Mouse (Mus musculus): Measurements from ENCODE around the gene Kif6.

Gene Kif6

DNA sequence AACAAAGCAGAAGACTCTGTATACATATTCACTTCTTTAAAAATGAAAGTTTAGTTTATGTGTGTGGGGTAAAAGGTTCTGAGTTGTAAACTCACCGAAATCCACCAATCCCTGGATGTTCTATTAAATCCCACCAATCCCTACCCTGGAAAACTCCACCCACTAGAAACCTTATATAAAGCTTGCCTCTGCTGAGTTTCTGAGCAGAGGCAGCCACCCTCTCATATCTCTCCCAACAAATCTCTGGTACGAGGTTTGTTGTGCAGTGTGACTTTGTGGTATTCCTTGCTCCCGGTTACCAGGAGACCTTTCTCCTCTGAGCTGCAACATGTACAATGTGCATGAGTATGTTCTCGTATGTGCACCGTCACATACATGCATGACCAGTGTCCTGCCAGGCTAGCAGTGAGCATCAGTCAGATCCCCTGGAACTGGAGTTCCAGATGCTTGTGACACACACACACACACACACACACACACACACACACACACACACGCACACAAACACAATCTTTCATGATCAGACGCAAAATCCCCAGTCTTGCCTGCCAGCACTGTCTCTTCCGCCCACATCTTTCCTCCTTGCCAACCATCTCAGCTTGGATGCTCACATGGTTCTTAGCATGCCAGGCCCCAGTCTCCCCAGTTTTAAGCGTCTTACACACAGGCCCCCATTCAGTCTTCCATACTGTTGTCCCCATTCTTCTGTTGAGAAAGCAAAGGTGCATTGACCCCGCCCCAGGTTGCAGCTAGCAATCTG lies 245.3 kb downstream of the Kif6 start:
- DNase-seq, result no peak

DNA sequence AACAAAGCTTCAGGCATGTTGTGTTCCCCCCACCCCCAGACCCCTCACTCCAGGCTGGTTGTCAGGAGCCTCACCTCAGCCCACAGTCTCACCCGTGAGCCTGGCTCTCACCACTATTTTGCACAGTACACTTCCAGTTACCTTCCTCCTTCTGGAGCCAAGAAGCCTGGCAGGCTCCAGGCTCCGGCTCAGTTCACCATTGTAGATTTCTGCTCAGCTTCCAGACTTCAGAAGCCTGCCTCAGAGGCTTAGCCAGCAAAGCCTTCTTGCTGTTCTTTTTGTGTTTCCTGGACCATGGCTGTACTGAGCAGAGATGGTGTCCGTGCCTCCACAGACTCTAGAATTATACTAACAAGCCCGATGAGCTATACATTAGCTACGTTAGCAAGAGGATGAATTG lies 248.7 kb downstream of the Kif6 start:
- peak; percentile 52 to 68 for DNase-seq

DNA sequence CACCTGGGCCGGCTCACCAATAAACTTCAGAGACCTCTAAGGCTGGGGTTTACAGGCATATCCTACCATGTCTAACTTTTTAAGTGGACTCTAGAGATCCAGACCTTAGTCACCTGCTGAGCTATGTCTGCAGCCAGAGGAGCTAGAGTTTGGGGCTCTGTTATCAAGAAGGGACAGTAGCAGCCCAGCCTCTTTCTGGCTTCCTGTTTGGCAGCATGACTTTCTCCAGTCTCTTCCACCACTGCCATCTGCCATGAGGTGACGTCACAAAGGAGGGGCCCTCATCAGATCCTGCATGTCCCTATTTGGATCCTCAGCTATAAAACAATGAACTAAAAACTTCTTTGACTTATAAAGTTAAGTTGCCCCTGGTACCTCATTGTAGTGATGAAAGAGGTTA lies 250.7 kb downstream of the Kif6 start:
- no peak for DNase-seq

DNA sequence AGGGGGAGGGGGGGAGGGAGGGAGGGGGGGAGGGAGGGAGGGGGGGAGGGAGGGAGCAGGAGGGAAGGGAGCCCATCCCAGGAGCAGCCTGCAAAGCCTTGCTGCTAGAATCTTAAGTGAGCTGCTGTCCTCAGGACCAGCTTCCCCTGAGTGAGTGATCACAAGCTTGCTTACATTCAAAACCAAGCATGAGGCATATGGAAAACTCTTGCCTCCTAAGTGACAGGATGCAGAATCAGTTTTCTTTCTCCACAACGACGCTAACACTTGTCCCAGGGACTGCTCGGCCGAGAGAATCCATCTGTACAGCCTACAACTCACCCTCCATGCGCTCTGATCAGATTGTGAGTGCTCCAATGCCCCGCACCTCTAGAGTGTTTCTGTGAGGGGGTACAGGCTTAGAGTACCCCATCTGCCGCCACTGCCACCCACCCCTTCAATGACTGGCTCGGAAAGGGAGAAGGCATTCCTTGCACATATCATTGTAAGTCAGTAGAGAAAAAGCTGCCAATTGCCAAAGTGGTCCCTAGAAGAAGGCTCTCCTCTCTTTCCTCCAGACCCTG lies 251.8 kb downstream of the Kif6 start:
- no peak for DNase-seq

DNA sequence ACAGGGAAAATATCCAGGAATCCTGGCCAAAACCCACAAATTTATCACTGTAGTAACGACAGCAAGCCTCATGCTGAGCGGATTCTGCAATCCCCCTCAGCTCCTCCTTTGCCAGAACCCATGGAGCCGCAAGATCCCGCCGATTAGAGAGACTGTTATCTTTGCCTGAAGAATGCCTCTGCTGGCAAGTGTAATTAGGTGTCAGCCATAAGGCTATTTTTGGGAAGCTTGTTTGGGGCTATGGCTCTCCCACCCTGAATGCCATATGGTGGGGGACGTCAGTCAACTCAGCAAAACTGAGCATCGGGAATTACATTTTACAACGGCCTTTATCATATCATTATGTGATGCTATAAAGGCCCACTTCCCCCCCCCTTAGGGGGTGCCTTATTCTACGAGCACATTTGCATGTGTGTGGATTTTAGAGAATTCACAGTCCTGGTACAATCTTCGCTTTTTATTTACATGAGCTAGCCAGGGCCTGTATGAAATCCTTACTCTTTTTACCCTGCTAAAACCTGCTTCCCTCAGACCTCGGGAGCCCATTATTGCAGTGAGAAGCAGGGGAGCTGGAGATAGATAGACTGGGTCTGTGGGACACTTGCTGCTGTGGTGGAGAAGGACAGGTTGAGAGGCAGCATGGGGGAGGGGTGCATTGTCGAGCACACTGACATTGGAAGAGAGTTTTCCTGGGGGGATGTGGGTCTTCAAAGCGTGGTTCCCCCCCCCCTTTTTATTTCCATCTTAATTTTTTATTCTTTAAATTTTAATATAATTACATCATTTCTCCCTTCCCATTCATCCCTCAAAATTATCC lies 252.6 kb downstream of the Kif6 start:
- DNase-seq, result peak; percentile 57 to 80

DNA sequence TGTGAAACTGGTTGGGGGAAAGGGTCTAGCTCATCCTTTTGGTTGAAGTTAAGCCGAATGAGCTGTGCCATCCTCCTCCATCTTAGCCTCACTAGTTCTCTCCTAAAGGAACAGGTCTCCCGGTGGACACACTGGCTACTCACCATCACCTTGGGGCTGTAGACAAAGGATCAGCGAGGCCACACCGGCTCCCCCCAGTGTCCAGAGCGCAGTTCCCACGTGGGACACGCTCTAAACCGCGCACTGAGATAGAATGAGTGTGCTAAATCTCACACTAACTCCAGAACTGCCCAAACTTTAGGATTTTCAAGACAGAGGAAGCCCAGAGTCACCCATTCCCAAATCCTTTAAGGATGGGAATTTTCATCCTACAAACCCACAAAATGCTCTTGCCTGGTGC lies 254.3 kb downstream of the Kif6 start:
- DNase-seq, result no peak

DNA sequence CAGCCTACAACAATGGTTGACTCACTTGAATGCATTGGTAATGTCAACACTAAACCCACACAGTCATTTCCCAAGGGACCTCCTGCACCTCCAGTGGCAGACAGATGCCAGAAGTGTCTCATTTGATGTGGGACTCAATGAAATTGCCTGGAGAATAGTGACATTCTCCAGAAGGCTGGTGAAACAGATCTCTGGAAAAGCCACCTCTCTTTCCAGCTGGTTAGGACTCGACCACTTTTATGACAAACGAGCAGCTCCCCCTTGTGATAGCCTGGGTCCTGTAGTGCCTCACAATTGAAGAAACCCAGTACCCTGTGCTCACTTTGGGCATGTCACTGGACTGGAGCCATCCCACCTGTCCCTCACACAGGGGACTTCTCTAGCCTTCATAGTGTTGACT lies 257.4 kb downstream of the Kif6 start:
- peak in 1 of 2 experiments; percentile 49 for DNase-seq

DNA sequence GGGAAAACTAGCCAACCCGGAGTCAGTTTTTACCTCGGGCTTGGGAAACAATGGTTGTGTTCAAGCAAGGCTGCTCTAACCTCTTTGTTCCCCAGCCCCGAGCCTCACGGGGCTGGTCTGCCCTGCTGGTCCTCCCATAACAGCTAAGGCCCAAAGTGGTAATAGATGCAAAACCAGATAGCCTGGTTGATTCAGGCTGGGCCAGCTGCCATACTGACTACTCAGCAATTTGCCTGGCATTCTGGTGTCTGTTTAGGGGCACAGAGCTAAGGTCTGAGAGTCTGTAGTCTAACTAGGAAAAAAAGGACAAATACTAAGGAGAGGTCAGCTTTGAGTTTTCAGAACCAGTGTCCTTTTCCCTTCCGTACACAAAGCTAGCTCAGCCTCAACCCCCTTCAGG lies 259.8 kb downstream of the Kif6 start:
- no peak for DNase-seq

DNA sequence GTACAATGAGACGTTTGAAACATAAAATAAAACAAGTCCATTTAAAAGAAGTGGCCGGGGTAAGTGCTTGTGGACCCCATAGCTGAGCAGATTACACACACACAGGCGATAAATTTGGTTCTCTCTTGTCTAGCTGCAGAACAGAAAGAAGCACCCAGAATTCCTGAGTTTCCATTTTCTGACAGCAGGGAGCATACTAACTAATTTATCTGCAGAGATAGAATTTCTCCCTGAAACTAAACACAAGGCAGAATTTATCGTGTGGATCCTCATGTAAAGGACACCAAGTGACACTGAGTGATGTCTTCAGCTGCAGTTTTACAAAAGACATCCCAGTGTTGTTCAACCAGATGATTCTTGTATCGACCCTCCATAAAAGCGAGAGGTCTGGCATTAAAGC lies 260.5 kb downstream of the Kif6 start:
- DNase-seq, result no peak

DNA sequence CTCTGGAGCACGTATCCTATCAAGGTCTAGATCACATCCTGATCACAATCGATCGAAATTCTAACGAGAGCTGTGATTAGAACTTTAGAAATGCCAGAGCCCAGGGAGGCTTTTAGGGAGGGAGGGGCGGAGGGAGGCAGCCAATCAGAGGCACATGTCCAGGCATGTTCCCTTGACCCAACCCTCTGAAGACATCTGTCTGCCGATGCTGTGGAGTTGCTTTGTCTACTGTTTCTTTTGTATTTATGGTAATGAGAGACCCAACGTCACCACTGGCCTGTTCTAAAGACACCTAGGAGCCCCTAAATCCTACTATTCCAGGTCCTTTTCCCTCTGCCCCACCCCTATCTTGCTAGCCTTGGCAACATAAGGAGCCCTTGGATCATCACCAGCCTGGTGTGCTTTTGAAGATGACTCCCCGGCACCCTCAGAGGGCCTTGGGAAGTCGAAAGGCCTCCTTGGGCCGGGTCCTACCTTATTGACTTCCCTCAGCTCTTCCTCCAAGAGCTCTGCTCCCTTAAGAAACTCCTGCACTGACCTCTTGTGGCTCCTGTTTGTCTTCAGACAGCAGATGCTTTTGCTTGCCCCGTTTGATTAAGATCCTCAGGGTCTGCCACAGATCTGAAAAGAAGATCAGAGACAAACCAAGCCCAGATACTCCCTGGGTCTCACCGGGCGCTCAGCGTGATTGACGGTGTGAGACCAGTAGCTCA lies 261.2 kb downstream of the Kif6 start:
- no peak for DNase-seq

DNA sequence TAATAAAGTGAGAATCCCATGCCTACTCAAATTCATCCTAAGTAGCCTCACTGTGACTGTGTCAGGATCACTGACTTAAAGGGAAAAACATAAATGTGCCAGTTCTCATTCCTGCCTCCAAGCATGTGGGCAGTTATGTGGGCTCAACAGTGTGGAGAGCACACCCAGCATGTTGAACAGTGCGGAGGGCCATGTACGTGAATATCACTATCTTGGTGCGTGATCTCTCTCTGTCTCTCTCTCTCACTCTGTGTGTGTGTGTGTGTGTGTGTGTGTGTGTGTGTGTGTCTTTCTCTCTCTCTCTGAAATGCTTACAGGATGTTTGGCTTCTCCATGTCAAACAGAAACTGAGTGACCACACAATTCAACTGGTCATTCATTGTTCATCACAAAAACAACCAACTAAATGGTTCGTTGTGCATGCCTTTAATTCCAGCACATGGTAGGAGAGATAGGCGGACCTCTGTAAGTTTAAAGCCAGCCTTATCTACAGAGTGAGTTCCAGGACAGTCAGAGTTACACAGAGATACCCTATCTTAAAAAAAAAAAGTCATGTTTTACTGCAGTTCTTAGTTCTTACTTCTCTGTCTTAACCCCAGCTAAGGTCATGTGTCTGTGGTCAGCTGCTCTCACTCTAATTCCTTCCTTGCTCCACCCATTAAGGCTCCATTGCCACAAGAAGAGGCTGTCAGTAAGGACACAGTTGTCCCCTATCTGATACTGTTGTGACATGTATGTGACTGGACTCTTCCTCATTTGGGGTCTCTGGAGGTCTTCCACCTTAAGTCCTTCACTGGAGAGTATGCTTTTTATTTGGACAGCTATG lies 266.2 kb downstream of the Kif6 start:
- DNase-seq, result no peak

DNA sequence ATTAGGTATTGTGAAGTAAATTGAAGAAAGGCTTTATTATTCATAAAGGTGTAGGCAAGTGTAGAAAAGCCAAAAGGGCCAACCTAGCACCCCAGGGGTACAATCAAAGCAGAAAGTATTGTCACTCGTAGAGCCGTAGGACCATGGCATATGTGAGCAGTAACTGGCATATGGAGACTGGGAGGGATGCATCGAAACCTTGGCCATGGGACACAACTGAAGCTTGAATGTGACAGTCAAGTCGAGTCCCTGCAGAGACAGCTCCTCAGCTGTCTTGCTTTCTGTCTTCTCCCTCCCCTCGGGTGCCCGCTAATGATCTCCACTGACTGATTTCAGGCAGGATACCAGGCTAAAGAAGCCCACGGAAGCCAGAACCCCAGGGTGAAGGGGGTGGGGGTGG lies 266.9 kb downstream of the Kif6 start:
- no peak for DNase-seq

DNA sequence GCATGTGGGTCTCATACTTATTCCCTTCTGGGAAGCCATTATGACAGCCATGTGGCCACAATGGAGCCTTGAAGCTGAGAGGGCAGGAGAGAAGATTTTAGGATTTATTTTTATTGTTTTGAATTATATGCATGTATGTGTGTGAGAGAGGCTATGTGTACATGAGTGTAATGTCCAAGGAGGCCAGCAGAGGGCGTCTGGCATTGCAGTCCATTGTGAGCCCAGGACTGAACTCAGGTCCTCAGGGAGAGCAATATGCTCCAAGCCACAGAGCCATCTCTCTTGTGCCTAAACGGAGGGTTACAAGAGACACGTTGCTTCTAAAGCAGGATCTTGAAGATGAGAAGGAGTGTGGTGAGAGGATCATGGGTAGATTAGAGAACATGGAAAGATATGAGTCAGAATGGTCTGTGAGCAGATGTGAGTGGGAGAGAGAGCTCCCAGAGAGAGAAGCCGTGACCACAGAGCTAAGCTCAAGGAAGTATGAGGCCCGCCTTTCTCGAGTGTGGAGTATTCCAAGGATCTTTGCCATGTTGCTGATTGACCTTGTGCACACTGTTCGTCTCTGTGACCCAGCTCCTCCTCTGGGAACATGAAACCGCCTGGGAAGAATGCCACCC lies 268.3 kb downstream of the Kif6 start:
- DNase-seq, result peak in 1 of 2 experiments; percentile 47

DNA sequence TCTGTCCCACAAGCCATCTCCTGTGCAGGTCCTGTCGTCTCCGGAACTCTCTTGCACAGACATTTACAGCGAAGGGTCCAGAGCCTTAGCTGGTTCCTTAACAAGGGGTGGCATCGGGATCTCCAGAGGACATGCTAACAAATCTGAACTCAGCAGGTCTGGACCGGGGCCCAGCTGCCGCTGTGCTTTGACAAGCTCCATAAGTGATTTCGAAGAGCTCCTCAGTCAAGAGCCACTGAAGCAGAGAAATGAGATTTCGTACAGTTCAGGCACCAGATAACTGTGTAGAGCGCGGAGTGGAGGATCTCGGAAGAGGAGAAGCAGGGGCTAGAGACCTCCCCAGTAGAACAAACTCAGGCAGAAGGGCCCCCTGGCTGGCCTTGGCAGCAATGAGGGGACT lies 270.1 kb downstream of the Kif6 start:
- peak; percentile 66 to 72 for DNase-seq

DNA sequence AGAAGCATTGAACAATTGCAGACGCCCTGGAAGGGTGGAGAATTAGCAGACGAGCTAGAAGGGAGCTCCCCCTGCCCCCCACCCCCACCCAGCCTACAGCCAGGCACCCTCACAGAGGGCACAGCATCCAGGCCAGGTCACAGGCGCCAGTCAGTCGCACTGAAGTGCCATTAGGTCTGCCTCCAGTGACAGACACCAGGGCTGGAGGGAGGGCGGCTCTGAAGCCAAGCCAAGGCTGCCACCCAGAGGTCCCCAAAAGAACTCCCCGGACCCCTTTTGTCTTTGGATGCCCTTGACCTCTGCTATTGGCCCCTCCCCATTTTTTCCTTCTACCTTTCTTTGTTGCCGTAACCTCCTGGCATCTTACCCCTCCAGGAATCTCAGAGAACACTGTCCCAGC lies 274.7 kb downstream of the Kif6 start:
- peak; percentile 58 to 64 for DNase-seq

DNA sequence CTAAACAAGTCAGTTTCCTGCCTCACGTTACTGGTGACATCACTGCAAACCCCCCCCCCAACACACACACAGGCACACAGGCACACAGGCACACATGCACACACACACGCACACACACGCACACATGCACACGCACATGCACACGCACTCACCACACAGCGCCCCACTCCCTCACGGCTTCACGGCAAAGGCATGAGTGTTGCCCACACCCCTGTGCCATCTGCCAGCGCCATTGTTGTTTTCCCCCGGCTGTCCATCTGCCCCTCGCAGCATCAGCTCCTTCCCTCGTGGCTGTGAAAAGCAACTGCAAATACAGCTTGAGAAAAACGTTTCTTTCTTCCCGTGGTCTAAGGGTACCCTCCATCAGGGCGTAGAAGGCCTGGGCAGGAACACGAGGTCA lies 275.9 kb downstream of the Kif6 start:
- DNase-seq, result peak in 1 of 2 experiments; percentile 47

DNA sequence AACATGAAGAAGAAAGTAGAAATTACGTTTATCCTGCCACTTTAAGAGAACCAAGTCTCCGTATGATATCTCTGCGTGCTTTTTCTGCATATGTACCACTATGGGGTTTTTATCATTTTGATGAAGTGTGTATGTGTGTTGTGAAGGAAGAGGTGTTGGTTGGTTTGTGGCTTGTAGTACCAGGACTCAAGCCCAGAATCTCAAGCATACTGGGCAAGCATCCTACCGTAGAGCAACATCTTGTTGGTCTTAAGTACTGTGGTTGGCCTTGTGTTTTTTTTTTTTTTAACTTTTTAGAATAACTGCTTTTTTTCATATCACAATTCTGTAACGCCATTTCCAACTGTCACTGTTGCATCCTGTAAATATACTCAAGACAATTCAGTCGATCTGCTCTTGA lies 277.5 kb downstream of the Kif6 start:
- no peak for DNase-seq

DNA sequence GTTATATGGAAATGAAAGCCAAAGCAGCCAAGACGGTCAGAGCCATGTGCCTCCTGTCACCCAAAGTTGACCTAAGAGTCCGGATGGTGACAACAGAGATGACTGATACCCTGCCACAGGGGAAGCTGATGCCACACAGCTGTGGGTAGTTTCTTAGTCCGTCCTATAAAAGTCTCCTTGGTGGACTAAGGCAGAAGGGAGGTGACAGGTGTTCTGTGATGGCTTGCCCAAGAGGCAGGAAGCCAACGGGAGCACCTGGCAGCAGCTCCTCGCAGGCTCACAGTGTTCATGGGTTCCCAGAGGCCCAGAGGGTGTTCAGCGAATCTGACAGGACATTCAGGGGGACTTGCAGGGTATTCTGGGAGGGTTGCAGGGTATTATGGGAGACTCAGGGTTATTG lies 279.5 kb downstream of the Kif6 start:
- no peak for DNase-seq

DNA sequence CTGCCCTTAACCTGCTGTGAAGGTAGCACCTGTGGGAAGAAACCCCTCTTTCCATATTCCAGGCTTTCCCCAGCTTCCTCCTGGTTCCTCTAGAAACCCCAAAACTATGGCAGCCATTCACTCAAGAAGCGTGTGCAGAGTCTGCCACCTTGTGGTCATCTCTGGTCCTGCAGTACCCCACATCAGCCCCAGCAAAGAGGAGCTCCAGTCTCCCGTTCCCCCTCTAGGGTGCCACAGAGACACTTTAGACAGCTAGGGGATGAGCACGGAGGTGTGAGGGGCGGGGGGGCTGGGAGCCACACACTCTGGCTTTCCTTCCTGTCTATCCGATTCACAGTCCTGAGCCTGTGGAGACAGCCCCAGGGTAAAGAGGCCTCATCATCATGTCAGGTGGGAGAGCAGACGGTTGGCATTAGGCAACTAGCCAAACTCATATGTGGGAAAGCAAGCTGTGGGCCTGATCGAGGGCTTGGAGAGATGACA lies 284.0 kb downstream of the Kif6 start:
- peak; percentile 93 for DNase-seq

DNA sequence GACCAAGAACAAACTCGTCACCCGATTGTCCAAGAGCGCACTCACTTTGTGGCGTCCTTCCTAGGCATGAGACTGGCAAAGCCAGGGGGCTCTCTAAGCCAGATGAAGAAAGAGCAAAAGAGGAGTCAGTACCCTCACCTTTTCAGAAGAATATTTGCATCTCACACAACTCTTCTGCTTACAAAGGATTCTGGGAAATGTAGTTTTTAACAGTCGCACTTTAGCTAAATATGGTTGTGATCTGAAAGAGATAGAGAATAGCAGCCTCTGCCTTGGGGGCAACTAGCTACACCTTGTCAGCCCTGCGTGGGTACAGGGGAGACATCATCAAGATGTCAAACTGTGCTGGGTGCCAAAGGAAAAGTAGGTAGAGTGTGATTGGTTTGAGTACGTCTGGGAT lies 287.7 kb downstream of the Kif6 start:
- DNase-seq, result no peak

DNA sequence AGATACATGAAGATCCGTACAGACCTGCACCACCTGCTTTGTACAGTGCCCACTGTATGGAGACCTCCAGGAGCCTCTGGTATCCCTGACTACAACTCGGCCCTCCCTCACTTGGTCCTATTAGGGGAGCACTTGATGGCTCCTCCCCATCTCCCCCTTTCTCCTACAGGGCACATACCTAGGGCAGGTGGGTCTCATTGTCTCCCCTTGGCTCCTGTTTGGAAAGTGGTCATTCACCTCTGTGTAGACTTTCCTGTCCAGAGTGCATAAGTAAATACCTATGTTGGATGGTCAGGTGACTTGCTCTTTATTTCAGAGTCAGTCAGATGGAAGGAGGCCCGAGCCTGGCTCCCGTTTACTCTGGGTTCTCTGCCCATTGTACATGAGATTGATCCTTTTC lies 308.5 kb downstream of the Kif6 start:
- DNase-seq, result no peak

DNA sequence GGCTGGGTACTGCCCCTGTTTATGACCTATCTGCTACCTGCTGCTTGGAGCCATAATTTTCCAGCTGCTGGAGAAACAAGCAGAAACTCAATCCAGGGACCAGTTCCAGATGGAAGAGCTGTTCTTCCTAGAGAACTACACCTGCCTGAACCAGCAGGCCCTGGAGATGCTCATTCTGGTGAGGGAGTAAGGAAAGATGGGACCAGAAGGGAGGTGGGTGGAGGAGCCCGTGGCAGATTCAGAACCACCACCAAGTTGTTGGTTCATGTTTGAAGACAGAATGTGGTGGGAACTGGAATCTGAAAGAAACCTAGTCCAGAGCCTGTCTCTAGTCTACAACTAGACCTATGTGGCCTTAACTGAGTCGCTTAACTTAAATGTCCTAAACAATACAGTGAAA lies 312.7 kb downstream of the Kif6 start:
- no peak for DNase-seq
